Mouse (Mus musculus) adrenal gland, postnatal 10 days (tissue): Measurements from ENCODE around the gene Ccdc54. TPM values are rescaled to one million over a fixed set of nuclear protein-coding genes. Genes with fewer than 3 reads are reported as not detected.

Source experiments
- DNase-seq: peaks from one replicate; pipeline ENCODE4 v3.0.0; 2021; ENCODE audit warnings: mixed read lengths
- long read RNA-seq, 2 experiments: library from polyadenylated mRNA; stranded (forward); transcript quantifications; one replicate each; pipeline ENCODE4 v2.0.0; 2021
- total RNA-seq, 2 experiments: library from RNA; stranded (reverse); gene quantifications; 2 replicates each; pipeline ENCODE4 v1.2.3; 2021

Gene Ccdc54
- total RNA-seq = not detected
- long read RNA-seq, experiment 1 = 0 reads
- long read RNA-seq, experiment 2 = 0 reads

- no peak for DNase-seq
Measured at GRCm38 (mm10) chr16:50591054-50591453, at the start of gene Ccdc54. Ccdc54 (minus strand) TSS chr16:50591154.

- DNase-seq = no peak
Measured at GRCm38 (mm10) chr16:50632585-50632984, 41.6 kb upstream of the Ccdc54 start.

GRCm38 (mm10) chr16:50615569-50615968 lies 24.6 kb upstream of the Ccdc54 start:
- DNase-seq = no peak

GRCm38 (mm10) chr16:50612944-50613343 lies 22.0 kb upstream of the Ccdc54 start:
- no peak for DNase-seq

GRCm38 (mm10) chr16:50610580-50610979 lies 19.6 kb upstream of the Ccdc54 start:
- no peak for DNase-seq

GRCm38 (mm10) chr16:50607776-50608562 lies 17.0 kb upstream of the Ccdc54 start:
- no peak for DNase-seq

GRCm38 (mm10) chr16:50604826-50605225 lies 13.9 kb upstream of the Ccdc54 start:
- no peak for DNase-seq

- DNase-seq = no peak
Measured at GRCm38 (mm10) chr16:50601947-50602346, 11.0 kb upstream of the Ccdc54 start.

GRCm38 (mm10) chr16:50600665-50601064 lies 9.7 kb upstream of the Ccdc54 start:
- DNase-seq = no peak

GRCm38 (mm10) chr16:50596679-50597078 lies 5.7 kb upstream of the Ccdc54 start:
- no peak for DNase-seq

- DNase-seq = no peak
Measured at GRCm38 (mm10) chr16:50596171-50596570, 5.2 kb upstream of the Ccdc54 start.

- DNase-seq = no peak
Measured at GRCm38 (mm10) chr16:50594876-50595275, 3.9 kb upstream of the Ccdc54 start.

GRCm38 (mm10) chr16:50593361-50593760 lies 2.4 kb upstream of the Ccdc54 start:
- no peak for DNase-seq

GRCm38 (mm10) chr16:50589574-50590151 lies 1.3 kb downstream of the Ccdc54 start:
- no peak for DNase-seq

GRCm38 (mm10) chr16:50588191-50588590 lies 2.8 kb downstream of the Ccdc54 start:
- no peak for DNase-seq

GRCm38 (mm10) chr16:50587139-50587538 lies 3.8 kb downstream of the Ccdc54 start:
- DNase-seq = no peak

GRCm38 (mm10) chr16:50578361-50578760 lies 12.6 kb downstream of the Ccdc54 start:
- no peak for DNase-seq

- DNase-seq = no peak
Measured at GRCm38 (mm10) chr16:50572557-50572956, 18.4 kb downstream of the Ccdc54 start.

GRCm38 (mm10) chr16:50559163-50559771 lies 31.7 kb downstream of the Ccdc54 start:
- DNase-seq = no peak

- DNase-seq = no peak
Measured at GRCm38 (mm10) chr16:50553828-50554227, 37.1 kb downstream of the Ccdc54 start.

- no peak for DNase-seq
Measured at GRCm38 (mm10) chr16:50551871-50552528, 39.0 kb downstream of the Ccdc54 start.

- no peak for DNase-seq
Measured at GRCm38 (mm10) chr16:50550927-50551326, 40.0 kb downstream of the Ccdc54 start.
